Mouse (Mus musculus) limb, embryonic 14.5 days (tissue): ENCODE data around the gene Mapkapk2. TPM values are rescaled to one million over a fixed set of nuclear protein-coding genes. Genes with fewer than 3 reads are reported as not detected.

Experiments
- ATAC-seq: fragments of 200-750 bp; cut with Nextera tagmentation; 2 replicates; pipeline ENCODE4 v1.8.0; 2017; ENCODE audit warnings: low read depth, moderate number of reproducible peaks, moderate TSS enrichment; ENCODE audit not compliant: low FRiP score
- DNase-seq: peaks from one replicate; pipeline ENCODE4 v3.0.0-alpha.2; 2015; ENCODE audit warnings: low spot score
- H3K27ac ChIP-seq: fragments of 300-500 bp; sonication (generic); replicated peaks from 2 replicates; pipeline ENCODE4 v1.5.1; 2014; ENCODE audit warnings: low read depth, mild to moderate bottlenecking, low read length, moderate library complexity, mixed read lengths
- H3K27me3 ChIP-seq: fragments of 300-500 bp; sonication (generic); 2 replicates; pipeline ENCODE4 v1.6.1; 2014; ENCODE audit warnings: low read length, mixed read lengths; ENCODE audit not compliant: control insufficient read depth, insufficient read depth
- H3K36me3 ChIP-seq: fragments of 300-500 bp; sonication (generic); 2 replicates; pipeline ENCODE4 v1.6.1; 2014; ENCODE audit warnings: mild to moderate bottlenecking, low read length, moderate library complexity, mixed read lengths; ENCODE audit not compliant: control insufficient read depth, insufficient read depth
- H3K4me1 ChIP-seq: fragments of 300-500 bp; sonication (generic); 2 replicates; pipeline ENCODE4 v1.6.1; 2014; ENCODE audit warnings: antibody characterized with exemption, low read length, mixed read lengths; ENCODE audit not compliant: control insufficient read depth, insufficient read depth
- H3K4me2 ChIP-seq: fragments of 300-500 bp; sonication (generic); replicated peaks from 2 replicates; pipeline ENCODE4 v1.6.1; 2014; ENCODE audit warnings: low read depth, mild to moderate bottlenecking, low read length, moderate library complexity; ENCODE audit not compliant: severe bottlenecking
- H3K4me3 ChIP-seq: fragments of 300-500 bp; sonication (generic); replicated peaks from 2 replicates; pipeline ENCODE4 v1.5.1; 2014; ENCODE audit warnings: low read length
- H3K9ac ChIP-seq: fragments of 300-500 bp; sonication (generic); 2 replicates; pipeline ENCODE4 v1.6.1; 2014; ENCODE audit warnings: mild to moderate bottlenecking, low read depth, low read length, moderate library complexity; ENCODE audit not compliant: severe bottlenecking
- H3K9me3 ChIP-seq: fragments of 300-500 bp; sonication (generic); 2 replicates; pipeline ENCODE4 v1.6.1; 2016; ENCODE audit warnings: low read length; ENCODE audit not compliant: control insufficient read depth
- POLR2A ChIP-seq: fragments of 200-500 bp; IDR thresholded peaks from 2 replicates; pipeline ENCODE4 v1.8.0; 2012; ENCODE audit warnings: inconsistent platforms, mild to moderate bottlenecking, moderate library complexity, borderline replicate concordance; ENCODE audit not compliant: insufficient read depth, insufficient read length; ENCODE audit errors: extremely low read depth
- WGBS: fragments of 180-500 bp; shearing (Covaris S2); extraction: QIAGEN DNeasy Blood & Tissue Kit; methylation state at CpG from one replicate; pipeline ENCODE4 v1.1.7; 2014; 5-methylcytosine and 5-hydroxymethylcytosine counted together
- polyA plus RNA-seq, 2 experiments: library from polyadenylated mRNA; depleted of rRNA in 1 of 2; stranded (reverse) in 1 of 2; unstranded in 1 of 2; fragments of >200 nt; fragmentation: Nextera tagmentation in 1 of 2; extraction: Ambion mirVana in 1 of 2; gene quantifications; 2 replicates each; pipeline versions ENCODE4 v1.2.1 to v1.2.3; 2012 to 2014

The Mapkapk2 gene
- polyA plus RNA-seq, 2 experiments = 49.9 to 60.9 TPM

- Histone ChIP-seq H3K4me2 (no peak overlapping the region), H3K4me3 (no peak overlapping the region), H3K27ac (no peak overlapping the region), H3K9me3 (no peaks in the 10 kb centered on the region), H3K9ac (no peak overlapping the region), H3K36me3 (no peaks in the 10 kb centered on the region), H3K4me1 (peaks cover 57% of the 10 kb centered on the region), H3K27me3 (no peaks in the 10 kb centered on the region)
- no peak for ATAC-seq
- WGBS = 81% methylated on average over 3 of the region's 3 CpGs
- TF ChIP-seq POLR2A = no peak
- no peak for DNase-seq
These were observed 12.4 kb downstream of the Mapkapk2 start for GRCm38 (mm10) chr1:131085272-131085671.

GRCm38 (mm10) chr1:131084289-131084688, 13.3 kb downstream of the Mapkapk2 start:
- H3K9me3 ChIP-seq = no peaks in the 10 kb centered on the region
- no peaks in the 10 kb centered on the region for H3K27me3 ChIP-seq
- no peak overlapping the region for H3K27ac ChIP-seq
- no peaks in the 10 kb centered on the region for H3K36me3 ChIP-seq
- H3K4me1 ChIP-seq = peaks cover 48% of the 10 kb centered on the region
- TF ChIP-seq POLR2A = no peak
- 44% methylated on average over 8 of the region's 8 CpGs for WGBS
- ATAC-seq (no peak), DNase-seq (no peak)
- no peak overlapping the region for H3K9ac ChIP-seq
- H3K4me3 ChIP-seq = no peak overlapping the region
- no peak overlapping the region for H3K4me2 ChIP-seq

- H3K27ac ChIP-seq = 0 out of 2 replicates have a peak overlapping the region, but pooled peaks have one; percentile 33
- 72% methylated on average over 4 of the region's 4 CpGs for whole genome bisulfite sequencing
- H3K27me3 ChIP-seq = no peaks in the 10 kb centered on the region
- no peak overlapping the region for H3K4me2 ChIP-seq
- H3K4me1 ChIP-seq = peaks cover 48% of the 10 kb centered on the region
- no peaks in the 10 kb centered on the region for H3K9me3 ChIP-seq
- no peak for ATAC-seq
- no peak overlapping the region for H3K9ac ChIP-seq
- H3K4me3 ChIP-seq = no peak overlapping the region
- no peaks in the 10 kb centered on the region for H3K36me3 ChIP-seq
- no peak for DNase-seq
- no peak for TF ChIP-seq POLR2A
These were observed 14.0 kb downstream of the Mapkapk2 start for GRCm38 (mm10) chr1:131083609-131084008.

- 79% methylated on average over 5 of the region's 5 CpGs for WGBS
- no peak overlapping the region for H3K4me2 ChIP-seq
- TF ChIP-seq POLR2A = no peak
- no peak overlapping the region for H3K27ac ChIP-seq
- no peak overlapping the region for H3K9ac ChIP-seq
- ATAC-seq (no peak), DNase-seq (no peak)
- H3K27me3 ChIP-seq = no peaks in the 10 kb centered on the region
- peaks cover 51% of the 10 kb centered on the region for H3K4me1 ChIP-seq
- H3K4me3 ChIP-seq = no peak overlapping the region
- H3K9me3 ChIP-seq = no peaks in the 10 kb centered on the region
- H3K36me3 ChIP-seq = no peaks in the 10 kb centered on the region
These were observed 14.5 kb downstream of the Mapkapk2 start for GRCm38 (mm10) chr1:131083122-131083521.

- H3K4me2 ChIP-seq = no peak overlapping the region
- H3K36me3 ChIP-seq = no peaks in the 10 kb centered on the region
- ATAC-seq (no peak), DNase-seq (no peak)
- no peak overlapping the region for H3K9ac ChIP-seq
- no peaks in the 10 kb centered on the region for H3K9me3 ChIP-seq
- TF ChIP-seq POLR2A = no peak
- H3K4me3 ChIP-seq = no peak overlapping the region
- WGBS = 87% methylated on average over 1 of the region's 1 CpGs
- H3K27ac ChIP-seq = no peak overlapping the region
- H3K27me3 ChIP-seq = no peaks in the 10 kb centered on the region
- H3K4me1 ChIP-seq = peaks cover 37% of the 10 kb centered on the region
These were observed 16.9 kb downstream of the Mapkapk2 start for GRCm38 (mm10) chr1:131080686-131081085.

GRCm38 (mm10) chr1:131079762-131080161, 17.9 kb downstream of the Mapkapk2 start:
- ATAC-seq (no peak), DNase-seq (no peak)
- H3K9ac ChIP-seq = no peak overlapping the region
- 75% methylated on average over 4 of the region's 4 CpGs for WGBS
- peaks cover 33% of the 10 kb centered on the region for H3K4me1 ChIP-seq
- no peak overlapping the region for H3K27ac ChIP-seq
- no peak for TF ChIP-seq POLR2A
- H3K36me3 ChIP-seq = no peaks in the 10 kb centered on the region
- H3K4me2 ChIP-seq = no peak overlapping the region
- no peak overlapping the region for H3K4me3 ChIP-seq
- H3K27me3 ChIP-seq = no peaks in the 10 kb centered on the region
- H3K9me3 ChIP-seq = no peaks in the 10 kb centered on the region
